Mouse (Mus musculus) heart, adult 18-20 months (tissue): ENCODE results near the gene Prss2. TPM values are rescaled to one million over a fixed set of nuclear protein-coding genes. Genes with fewer than 3 reads are reported as not detected.
"Not testable (repeated sequence)": the region's sequence is repeated elsewhere in the genome, so short reads cannot be mapped to it uniquely, and the experiment has no call there.

Experiments
- DNase-seq, 2 experiments: peaks; one replicate each; pipeline ENCODE4 v3.0.0; 2021 to 2022; ENCODE audit warnings: mixed read lengths in 1 of 2
- long read RNA-seq, 2 experiments: library from polyadenylated mRNA; stranded (forward); transcript quantifications; one replicate each; pipeline ENCODE4 v2.0.0; 2021
- total RNA-seq, 2 experiments: library from RNA; stranded (reverse); gene quantifications; 2 replicates each; pipeline ENCODE4 v1.2.3; 2021

Gene Prss2
- total RNA-seq = not detected
- long read RNA-seq, experiment 1 = 0 reads
- long read RNA-seq, experiment 2 = 0 reads

DNA sequence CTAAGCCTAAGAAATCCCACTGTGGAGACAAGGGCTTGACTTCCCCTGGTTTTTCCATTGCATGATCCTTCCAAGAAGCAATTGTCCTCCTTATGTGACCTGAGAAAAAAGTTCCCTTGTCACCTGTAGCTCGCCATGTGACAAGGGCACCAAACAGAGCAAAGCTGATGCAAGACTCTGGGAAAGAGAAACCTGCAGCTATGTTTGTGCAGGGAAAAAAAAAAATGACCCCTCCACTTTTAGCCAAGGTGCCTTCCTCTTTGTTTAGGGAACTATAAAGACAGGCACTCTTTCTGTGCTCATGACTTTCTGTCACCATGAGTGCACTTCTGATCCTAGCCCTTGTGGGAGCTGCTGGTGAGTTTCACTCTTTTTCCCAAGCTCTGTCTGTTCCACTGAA is at the start of gene Prss2:
Prss2 (plus strand) TSS at position 301 of the 400 bp plus-strand sequence.
- DNase-seq = no peak

- no peak for DNase-seq
These were observed 22.2 kb upstream of the Prss2 start for GRCm38 (mm10) chr6:41499374-41499773.

- DNase-seq = no peak
These were observed 16.7 kb upstream of the Prss2 start for GRCm38 (mm10) chr6:41504915-41505314.

DNA sequence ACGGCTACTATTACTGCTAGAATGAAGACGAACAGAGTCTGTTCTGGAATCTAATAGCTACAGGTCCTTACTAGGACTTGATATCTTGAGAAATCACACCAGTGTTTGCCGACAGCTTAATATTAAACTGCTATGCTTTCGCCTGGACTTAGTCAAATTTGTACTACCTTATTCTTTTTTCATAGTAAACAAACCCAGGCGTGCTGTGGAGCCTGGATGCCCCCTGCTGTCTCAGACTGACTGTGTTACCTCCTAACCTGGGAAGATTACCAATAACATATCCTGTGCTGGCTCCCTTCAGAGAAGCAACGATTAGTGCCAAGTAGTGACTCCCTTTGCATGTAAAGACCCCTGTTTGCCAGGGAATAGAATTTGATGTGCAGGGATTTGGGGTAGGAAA is 16.3 kb upstream of the Prss2 start:
- no peak for DNase-seq

- DNase-seq = no peak
These were observed 3.5 kb upstream of the Prss2 start for GRCm38 (mm10) chr6:41518017-41518524.

- no peak for DNase-seq
These were observed 4.9 kb downstream of the Prss2 start for GRCm38 (mm10) chr6:41526453-41526852.

GRCm38 (mm10) chr6:41527402-41527801 is 5.8 kb downstream of the Prss2 start:
- DNase-seq = no peak

GRCm38 (mm10) chr6:41529987-41530386 is 8.4 kb downstream of the Prss2 start:
- DNase-seq = peak in 1 of 2 experiments; percentile 26

DNA sequence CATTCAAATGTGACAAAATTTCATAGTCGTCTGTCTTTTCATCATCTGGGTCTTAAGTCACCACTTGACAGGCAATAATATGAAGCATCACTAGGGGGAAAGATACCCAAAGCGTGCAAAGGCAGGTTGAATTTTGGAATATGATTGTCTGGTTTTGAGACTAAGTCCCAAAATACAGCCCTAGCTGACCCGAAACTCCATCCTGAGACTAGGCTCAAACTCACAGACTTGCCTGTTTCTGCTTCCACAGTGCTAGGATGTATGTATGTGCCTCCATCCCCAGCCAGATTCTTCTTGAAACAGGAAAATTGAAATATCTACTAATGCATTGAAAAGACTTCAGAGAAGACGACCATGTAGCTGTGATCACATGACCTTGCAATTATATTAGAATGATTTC is 10.6 kb downstream of the Prss2 start:
- DNase-seq = no peak

DNA sequence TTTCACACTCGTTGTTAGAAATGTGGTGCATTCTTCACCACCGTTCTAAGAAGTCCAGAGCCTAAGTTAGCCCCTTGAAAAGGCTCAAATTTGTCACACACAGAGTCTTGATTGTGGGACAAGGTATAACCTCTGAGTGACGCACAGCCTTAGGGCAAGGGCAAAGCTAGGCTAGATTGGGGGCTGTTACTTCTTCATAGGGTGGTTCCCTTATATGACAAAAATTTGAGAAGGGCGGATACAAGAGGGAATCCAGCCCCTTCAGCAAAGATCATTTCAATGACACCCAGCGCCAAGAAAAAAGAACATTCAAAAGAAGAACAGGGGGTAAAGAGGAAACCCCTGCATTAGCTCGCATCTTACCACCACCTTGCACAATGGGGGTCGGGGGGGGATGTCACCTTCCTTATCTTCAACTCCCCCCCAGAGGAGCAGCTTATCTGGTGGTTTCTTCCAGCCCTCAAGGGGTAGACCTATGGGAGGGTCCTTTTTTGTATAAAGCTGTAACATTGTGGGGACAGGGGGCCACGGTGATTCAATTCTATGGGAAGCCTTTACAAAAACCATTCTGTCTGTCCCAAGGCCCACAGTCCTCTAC is 11.2 kb downstream of the Prss2 start:
- no peak for DNase-seq

- DNase-seq = no peak
These were observed 15.8 kb downstream of the Prss2 start for GRCm38 (mm10) chr6:41537376-41537775.

GRCm38 (mm10) chr6:41538296-41538695 is 16.7 kb downstream of the Prss2 start:
- not testable (repeated sequence) for DNase-seq

GRCm38 (mm10) chr6:41540746-41541145 is 19.2 kb downstream of the Prss2 start:
- no peak for DNase-seq

DNA sequence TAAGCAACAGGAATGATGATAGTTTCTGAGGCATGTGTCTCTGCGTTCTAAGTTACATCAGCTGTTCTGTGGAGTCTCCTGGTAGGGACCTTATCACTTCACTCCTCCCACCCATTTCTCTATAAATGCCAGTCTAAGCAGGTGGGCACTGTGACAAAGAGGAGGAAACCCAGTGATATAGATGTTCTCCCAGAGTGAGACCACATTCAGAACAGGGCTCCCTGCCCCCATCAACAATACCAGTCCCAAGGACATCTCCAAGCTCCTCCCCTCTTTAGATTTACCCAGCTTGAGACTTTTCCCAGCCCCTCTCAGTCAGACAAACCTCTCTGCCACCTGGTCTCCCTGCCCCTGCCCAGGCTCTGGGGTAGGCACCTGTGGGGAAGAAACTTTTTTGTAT is 20.2 kb downstream of the Prss2 start:
- no peak for DNase-seq

- no peak for DNase-seq
These were observed 21.4 kb downstream of the Prss2 start for GRCm38 (mm10) chr6:41542983-41543382.

- DNase-seq = no peak
These were observed 21.9 kb downstream of the Prss2 start for GRCm38 (mm10) chr6:41543411-41544050.

- DNase-seq = no peak
These were observed 22.9 kb downstream of the Prss2 start for GRCm38 (mm10) chr6:41544381-41544924.

GRCm38 (mm10) chr6:41545266-41545665 is 23.7 kb downstream of the Prss2 start:
- no peak for DNase-seq

GRCm38 (mm10) chr6:41547056-41547650 is 25.6 kb downstream of the Prss2 start:
- no peak for DNase-seq

- no peak for DNase-seq
These were observed 26.7 kb downstream of the Prss2 start for GRCm38 (mm10) chr6:41548286-41548685.

- no peak for DNase-seq
These were observed 31.9 kb downstream of the Prss2 start for GRCm38 (mm10) chr6:41553356-41554010.
